Mouse (Mus musculus): Measurements from ENCODE around the gene Zfp947. TPM values are rescaled to one million over a fixed set of nuclear protein-coding genes. Genes with fewer than 3 reads are reported as not detected.
A peak's percentile ranks its signal among the peaks of the same experiment; 100 is the strongest.
"Not testable (repeated sequence)": the region's sequence is repeated elsewhere in the genome, so short reads cannot be mapped to it uniquely, and the experiment has no call there.

The Zfp947 gene
- polyA plus RNA-seq (2015; fragmentation: Nextera tagmentation; extraction: Ambion mirVana), result 1.7 and 2.4 TPM in 2 replicates

DNA sequence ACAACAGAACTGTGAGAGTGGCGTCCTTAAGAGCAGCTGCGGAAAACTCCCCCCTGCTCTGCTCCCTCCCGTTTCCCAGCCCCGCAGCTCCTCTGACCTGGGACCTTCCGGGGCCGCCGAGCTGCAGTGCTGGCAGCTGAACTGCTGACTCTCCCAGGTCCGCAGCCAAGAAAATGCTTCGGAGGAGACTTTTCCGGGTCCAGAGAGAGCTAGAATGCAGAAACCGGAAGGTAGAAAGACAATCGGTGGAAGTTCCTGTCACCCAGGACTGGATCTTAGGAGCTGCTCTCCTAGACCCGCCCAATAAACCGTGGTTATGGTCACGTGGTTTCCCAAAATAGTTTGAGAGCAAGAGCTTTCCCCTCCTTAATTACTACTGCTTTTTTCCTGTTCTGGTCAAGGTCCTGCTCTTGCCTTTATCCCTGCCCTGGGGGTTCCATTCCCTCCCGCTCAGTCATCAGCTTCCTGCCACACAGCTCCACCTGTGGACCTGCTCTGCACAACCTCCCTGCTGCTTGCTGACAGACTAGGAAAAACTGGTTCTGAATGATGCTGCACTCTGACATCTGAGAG is at the start of gene Zfp947:
Zfp947 (minus strand) TSS at position 469 of the 573 bp plus-strand sequence.
- H3K4me3 ChIP-seq, result peak within 1 kb of the TSS; percentile 69
- peak; percentile 86 for ATAC-seq (replicated peaks; ENCODE audit: insufficient number of reproducible peaks, insufficient read depth, low FRiP score, low read depth)
- H3K36me3 ChIP-seq; H3K9me3 ChIP-seq (replicated peaks); H3K4me1 ChIP-seq (replicated peaks); H3K27me3 ChIP-seq: not testable (repeated sequence)
- peak within 1 kb of the TSS; percentile 65 for H3K4me2 ChIP-seq
- peak within 1 kb of the TSS; percentile 87 for H3K27ac ChIP-seq
- peak within 1 kb of the TSS; percentile 69 for H3K9ac ChIP-seq
- under 1% methylated on average over 16 of the region's 16 CpGs for WGBS

DNA sequence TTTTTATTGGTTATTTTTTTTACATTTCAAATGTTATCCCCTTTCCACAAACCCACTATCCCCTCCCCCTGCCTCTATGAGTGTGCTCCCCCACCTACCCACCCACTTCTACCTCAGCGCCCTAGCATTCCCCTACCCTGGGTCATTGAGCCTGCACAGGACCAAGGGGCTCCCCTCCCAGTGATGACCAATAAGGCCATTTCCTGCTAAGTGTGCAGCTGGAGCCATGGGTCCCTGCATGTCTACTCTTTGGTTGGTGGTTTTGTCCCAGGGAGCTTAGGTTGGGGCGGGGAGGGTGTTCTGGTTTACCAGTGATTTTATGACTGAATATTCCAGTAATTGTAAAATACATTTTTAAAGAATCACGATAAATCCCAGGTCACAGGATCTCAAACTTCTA is 686 bp downstream of the Zfp947 start:
- peak; percentile 58; the same call in 1 of the 2 replicates for ATAC-seq (replicated peaks; ENCODE audit: insufficient number of reproducible peaks, insufficient read depth, low FRiP score, low read depth)
- peak overlapping the region; percentile 65 for H3K4me2 ChIP-seq
- 6% methylated on average over 3 of the region's 3 CpGs for WGBS
- H3K4me3 ChIP-seq, result peak overlapping the region; percentile 69
- H3K27me3 ChIP-seq; H3K4me1 ChIP-seq (replicated peaks); H3K36me3 ChIP-seq; H3K9me3 ChIP-seq (replicated peaks): not testable (repeated sequence)
- H3K27ac ChIP-seq, result peak overlapping the region; percentile 87
- H3K9ac ChIP-seq, result peak overlapping the region; percentile 69

DNA sequence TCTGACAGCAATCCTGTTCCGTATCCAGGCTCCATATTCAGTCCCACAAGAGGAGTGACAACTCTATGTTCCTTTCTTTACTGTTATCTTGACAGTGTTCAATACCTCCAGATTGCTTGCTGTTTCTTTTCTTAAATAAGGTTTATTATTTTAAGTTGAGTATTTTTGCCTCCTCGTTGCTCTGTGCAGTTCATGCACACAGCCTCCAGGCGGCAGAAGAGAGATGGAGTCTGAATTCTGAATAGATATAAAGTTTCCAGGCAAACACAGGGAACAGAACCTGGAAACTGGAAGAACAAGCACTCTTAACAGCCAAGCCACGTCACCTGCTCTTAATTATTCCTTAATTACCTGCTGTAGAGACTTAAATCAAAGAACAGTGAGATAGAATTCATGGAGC is 12.0 kb downstream of the Zfp947 start:
- H3K4me1 ChIP-seq (replicated peaks); ATAC-seq (replicated peaks; ENCODE audit: insufficient number of reproducible peaks, insufficient read depth, low FRiP score, low read depth); H3K4me2 ChIP-seq; H3K27me3 ChIP-seq; H3K9ac ChIP-seq; H3K27ac ChIP-seq; H3K36me3 ChIP-seq; H3K9me3 ChIP-seq (replicated peaks); H3K4me3 ChIP-seq: not testable (repeated sequence)
- WGBS, result 60% methylated on average over 4 of the region's 4 CpGs

DNA sequence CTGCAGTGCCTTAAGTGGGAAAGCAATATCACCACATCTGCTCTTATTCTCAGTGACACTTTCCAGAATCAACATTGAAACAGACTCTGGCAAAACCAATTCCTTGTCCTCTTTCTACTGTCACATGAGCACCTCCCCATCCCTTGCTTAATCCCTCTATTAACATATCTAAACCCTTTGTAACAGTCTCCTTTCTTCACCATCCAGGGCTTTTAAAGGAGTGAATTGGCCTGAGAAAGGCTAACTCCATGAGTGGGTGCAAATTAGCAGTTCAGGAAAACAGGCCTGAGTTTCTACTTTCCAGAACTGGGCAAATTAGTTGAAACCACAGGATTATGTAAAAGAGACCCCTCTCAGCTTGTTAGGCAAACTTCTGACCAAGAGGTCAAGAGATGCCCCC is 47.2 kb downstream of the Zfp947 start:
- H3K36me3 ChIP-seq, result no peaks in the 10 kb centered on the region
- H3K9ac ChIP-seq, result no peak overlapping the region
- no peak overlapping the region for H3K4me2 ChIP-seq
- no peaks in the 10 kb centered on the region for H3K9me3 ChIP-seq (replicated peaks)
- H3K4me1 ChIP-seq (replicated peaks), result no peaks in the 10 kb centered on the region
- H3K27ac ChIP-seq, result no peak overlapping the region
- no peak overlapping the region for H3K4me3 ChIP-seq
- no peak for ATAC-seq (replicated peaks; ENCODE audit: insufficient number of reproducible peaks, insufficient read depth, low FRiP score, low read depth)
- H3K27me3 ChIP-seq, result no peaks in the 10 kb centered on the region

Other genes starting within 250 kb of the Zfp947 start
- gene Zfp942, start 203.7 kb downstream of the Zfp947 start, polyA plus RNA-seq (2015; fragmentation: Nextera tagmentation; extraction: Ambion mirVana), result 10.7 and 12.2 TPM in 2 replicates
- gene Zfp943, start 203.6 kb downstream of the Zfp947 start, polyA plus RNA-seq (2015; fragmentation: Nextera tagmentation; extraction: Ambion mirVana), result 12.8 and 13.7 TPM in 2 replicates
- 1.8 and 2.0 TPM in 2 replicates for gene Zfp994, start 59.4 kb upstream of the Zfp947 start, polyA plus RNA-seq (2015; fragmentation: Nextera tagmentation; extraction: Ambion mirVana)
- gene CT030661.1, start 148.6 kb upstream of the Zfp947 start, polyA plus RNA-seq (2015; fragmentation: Nextera tagmentation; extraction: Ambion mirVana), result 7.0 and 7.1 TPM in 2 replicates
- 8.0 and 8.3 TPM in 2 replicates for gene Zfp944, start 195.2 kb upstream of the Zfp947 start, polyA plus RNA-seq (2015; fragmentation: Nextera tagmentation; extraction: Ambion mirVana)
- gene Zfp758, start 195.3 kb upstream of the Zfp947 start, polyA plus RNA-seq (2015; fragmentation: Nextera tagmentation; extraction: Ambion mirVana), result 5.5 and 5.7 TPM in 2 replicates

Measured in heart, embryonic 15.5 days (tissue).